Mouse (Mus musculus) lung, adult 2 months (tissue): ENCODE measurements around the gene Tmem220. TPM values are rescaled to one million over a fixed set of nuclear protein-coding genes. Genes with fewer than 3 reads are reported as not detected.
"Not testable (repeated sequence)": the region's sequence is repeated elsewhere in the genome, so short reads cannot be mapped to it uniquely, and the experiment has no call there.

ENCODE experiments used
- DNase-seq: peaks from one replicate; pipeline ENCODE4 v3.0.0; 2022
- H3K4me1 ChIP-seq: fragments of 200-500 bp; 2 replicates; pipeline ENCODE4 v1.6.1; 2011; ENCODE audit warnings: low read length; ENCODE audit not compliant: control insufficient read depth, insufficient read depth
- H3K4me3 ChIP-seq: fragments of 200-500 bp; replicated peaks from 2 replicates; pipeline ENCODE3; 2011; ENCODE audit warnings: low read depth, mild to moderate bottlenecking, control low read depth, low read length; ENCODE audit errors: extremely low read depth
- CTCF ChIP-seq: fragments of 200-500 bp; IDR thresholded peaks from 2 replicates; pipeline ENCODE4 v1.5.1; 2011; ENCODE audit warnings: mild to moderate bottlenecking, low read length, control low read depth; ENCODE audit not compliant: insufficient read depth
- POLR2A ChIP-seq: fragments of 200-500 bp; IDR thresholded peaks from 2 replicates; pipeline ENCODE4 v1.6.1; 2011; ENCODE audit warnings: low read depth, mild to moderate bottlenecking, control low read depth, low read length, borderline replicate concordance; ENCODE audit errors: extremely low read depth
- WGBS: fragments of 180-500 bp; shearing (Covaris S2); methylation state at CpG from one replicate; pipeline ENCODE4 v1.1.7; 2018; 5-methylcytosine and 5-hydroxymethylcytosine counted together
- polyA plus RNA-seq: library from polyadenylated mRNA; depleted of rRNA; stranded (reverse); fragments of >200 nt; gene quantifications from 2 replicates; pipeline ENCODE4 v1.2.3, GENCODE M21; 2012

Gene Tmem220
- polyA plus RNA-seq, 1 experiment: 5.8 TPM

DNA sequence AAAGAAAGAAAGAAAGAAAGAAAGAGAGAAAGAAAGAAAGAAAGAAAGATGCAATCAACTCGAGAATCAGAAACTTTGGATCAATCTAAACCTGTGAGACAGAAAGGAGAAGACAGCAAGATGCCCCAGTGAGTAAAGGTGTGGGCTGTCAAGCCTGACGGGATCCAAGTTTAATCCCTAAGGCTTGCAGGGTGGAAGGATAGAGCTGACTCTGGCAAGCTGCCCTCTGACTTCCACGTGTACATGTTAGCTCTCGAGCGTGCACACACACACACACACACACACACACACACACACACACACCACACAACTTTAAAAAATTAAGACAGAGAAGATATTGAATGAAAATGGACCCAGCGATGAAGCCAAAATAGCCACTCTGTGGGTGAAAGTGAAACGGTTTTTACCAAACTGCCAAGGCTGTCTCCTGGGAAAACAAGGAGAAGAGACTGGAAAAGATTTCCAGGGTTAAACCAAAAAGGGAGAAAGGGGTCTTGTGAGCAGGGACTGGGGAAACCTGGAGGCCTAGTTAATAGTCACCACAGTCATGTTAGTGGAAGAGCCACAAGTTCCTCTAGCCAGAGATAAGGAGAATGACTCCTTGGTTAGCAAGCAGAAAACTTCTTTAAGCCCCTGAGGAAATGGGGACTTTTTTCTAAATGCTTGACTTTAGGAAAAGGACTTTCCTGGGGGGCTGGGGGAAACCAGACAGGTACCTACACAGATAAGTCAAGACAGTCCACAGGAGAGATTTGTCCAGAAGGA, 5.1 kb upstream of the Tmem220 start:
- Histone ChIP-seq H3K4me3 (no peak overlapping the region), H3K4me1 (peaks cover 2% of the 10 kb centered on the region; the same call in 1 of the 2 replicates)
- 50% methylated on average over 7 of the region's 7 CpGs for WGBS
- DNase-seq: no peak
- TF ChIP-seq POLR2A (no peak), CTCF (no peak)

DNA sequence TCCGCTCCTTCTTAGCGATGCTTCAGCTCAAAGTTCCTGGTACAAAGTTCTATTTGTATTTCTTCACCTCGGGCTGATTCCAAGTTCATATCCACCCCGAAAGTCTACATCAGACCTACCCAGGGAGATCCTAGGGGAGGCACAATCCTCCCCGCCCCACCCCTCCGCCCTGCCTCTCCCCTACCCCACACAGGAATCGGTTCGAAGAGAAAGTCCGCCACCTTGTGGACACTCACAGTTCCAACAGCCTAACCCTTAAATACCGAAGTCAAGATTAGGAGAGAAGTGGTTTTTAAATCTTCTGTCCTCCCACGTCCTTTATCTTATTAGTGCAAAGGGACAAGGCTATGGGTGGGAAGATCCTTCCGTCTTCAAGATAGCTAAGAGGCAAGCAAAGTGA, 4.0 kb upstream of the Tmem220 start:
- no peak overlapping the region for H3K4me3 ChIP-seq
- H3K4me1 ChIP-seq: peaks cover 4% of the 10 kb centered on the region
- peak; percentile 61 for DNase-seq
- TF ChIP-seq POLR2A (no peak), CTCF (peak; percentile 51)
- WGBS: 3% methylated on average over 12 of the region's 12 CpGs

DNA sequence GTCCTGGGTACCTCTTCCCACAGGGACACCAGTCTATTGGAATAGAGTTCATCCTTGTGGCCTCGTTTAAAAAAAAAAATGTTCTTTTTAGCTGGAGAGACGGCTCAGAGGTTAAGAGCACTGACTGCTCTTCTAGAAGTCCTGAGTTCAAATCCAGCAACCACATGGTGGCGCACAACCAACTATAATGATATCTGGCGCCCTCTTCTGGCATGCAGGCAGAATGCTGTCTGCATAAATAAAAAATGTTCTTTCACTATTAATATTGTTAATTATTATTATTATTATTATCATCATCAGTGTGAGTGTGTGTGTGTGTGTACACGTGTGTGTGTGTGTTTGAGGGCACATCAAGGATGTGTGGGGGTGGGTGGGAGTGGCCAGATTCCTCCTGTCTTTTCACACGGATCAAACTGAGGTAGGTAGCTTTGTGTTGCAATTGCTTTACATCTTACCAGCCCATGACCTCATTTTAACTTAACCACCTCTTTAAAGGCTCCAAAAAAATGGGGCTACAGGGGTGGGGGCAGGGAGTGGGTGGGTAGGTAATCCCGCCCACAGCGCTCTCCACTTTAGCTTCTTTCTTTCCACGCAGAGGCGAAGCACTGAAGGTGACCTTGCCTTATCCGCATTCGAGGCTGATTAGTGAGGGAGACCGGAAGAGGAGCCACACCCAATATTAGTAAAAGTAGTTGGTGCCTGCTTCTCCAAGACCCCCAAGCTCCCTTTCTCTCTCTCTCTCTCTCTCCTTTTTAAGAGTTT, 2.4 kb upstream of the Tmem220 start:
- 79% methylated on average over 13 of the region's 13 CpGs for WGBS
- peak; percentile 29; the same call in 1 of the 2 replicates for TF ChIP-seq CTCF
- TF ChIP-seq POLR2A: no peak
- Histone ChIP-seq H3K4me3 (no peak overlapping the region), H3K4me1 (peaks cover 4% of the 10 kb centered on the region)
- DNase-seq: no peak

DNA sequence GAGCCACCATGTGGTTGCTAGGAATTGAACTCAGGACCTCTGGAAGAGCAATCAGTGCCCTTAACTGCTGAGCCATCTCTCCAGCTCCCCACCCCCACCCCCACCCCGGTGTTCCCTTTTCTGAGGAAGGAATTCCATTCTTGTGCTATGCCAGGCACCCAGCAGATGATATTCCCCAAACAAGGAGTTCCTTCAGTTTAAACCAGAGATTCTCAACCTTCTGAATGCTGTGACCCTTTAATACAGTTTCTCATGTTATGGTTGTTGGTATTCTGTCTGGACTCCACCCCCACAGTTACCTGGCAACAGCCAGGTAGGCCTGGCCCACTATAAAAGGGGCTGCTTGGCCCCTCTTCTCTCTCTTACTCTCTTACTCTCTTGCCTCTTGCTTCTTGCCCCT, 1.8 kb upstream of the Tmem220 start:
- 24% methylated on average over 1 of the region's 1 CpGs for WGBS
- not testable (repeated sequence) for H3K4me3 ChIP-seq, H3K4me1 ChIP-seq, DNase-seq

DNA sequence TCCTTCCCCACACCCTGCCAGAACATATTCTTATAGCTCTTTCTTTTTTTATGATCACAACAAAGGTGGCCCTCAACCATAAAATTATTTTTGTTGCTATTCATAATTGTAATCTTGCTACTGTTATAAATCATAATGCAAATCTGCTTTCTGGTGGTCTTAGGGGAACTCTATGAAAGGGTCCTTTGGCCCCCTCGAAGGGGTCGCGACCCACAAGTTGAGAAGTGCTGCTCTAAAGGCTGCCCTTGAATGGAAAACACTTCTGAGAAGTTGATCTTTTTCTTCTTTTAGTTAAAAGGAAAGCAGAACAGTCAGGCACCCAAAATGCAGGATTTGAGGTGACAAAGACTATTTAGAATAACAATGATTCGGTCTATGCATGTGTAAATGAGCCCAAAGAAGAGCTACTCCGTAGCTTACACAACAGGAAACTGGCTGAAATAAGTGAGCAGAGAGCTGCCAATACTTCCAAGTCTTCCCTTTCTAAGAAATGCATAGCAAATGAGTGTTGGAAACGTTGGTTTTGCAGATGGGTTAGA, 1.1 kb upstream of the Tmem220 start:
- no peak overlapping the region for H3K4me3 ChIP-seq
- peaks cover 4% of the 10 kb centered on the region for H3K4me1 ChIP-seq
- no peak for DNase-seq
- 45% methylated on average over 6 of the region's 6 CpGs for WGBS
- TF ChIP-seq POLR2A (no peak), CTCF (no peak)

DNA sequence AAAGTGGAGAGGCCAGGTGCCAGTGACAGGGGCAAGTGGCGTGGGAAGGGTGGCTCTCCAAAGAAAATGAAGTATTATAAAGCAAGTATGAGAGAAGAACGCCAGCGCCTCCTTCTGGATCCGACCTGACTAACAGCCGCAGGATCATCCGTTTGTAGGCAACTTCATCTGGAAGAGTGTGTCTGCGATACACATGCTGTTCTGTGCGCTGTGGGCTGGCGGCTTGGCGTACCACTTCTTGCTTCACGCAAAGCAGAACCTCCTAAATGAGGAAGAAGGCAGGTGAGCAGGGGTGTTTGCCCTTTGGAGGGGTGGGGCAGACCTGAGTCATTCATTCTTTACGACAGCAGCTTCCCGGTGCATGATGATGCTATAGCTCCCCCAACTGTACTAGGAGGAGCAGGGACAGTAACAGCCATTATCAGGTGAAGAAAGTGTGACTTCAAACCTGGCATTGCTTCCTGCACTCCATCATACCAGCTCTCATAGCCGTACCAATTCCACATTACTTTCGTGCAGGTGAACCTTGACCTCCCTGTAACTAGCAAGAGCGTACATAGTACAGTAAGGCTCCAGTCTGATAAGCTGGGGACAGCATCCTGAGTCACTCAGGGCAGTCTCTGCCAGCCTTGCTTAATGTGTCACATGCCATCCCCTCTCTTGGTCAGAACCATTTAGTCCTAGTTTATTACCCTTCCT, 6.1 kb downstream of the Tmem220 start:
- WGBS: 47% methylated on average over 16 of the region's 16 CpGs
- H3K4me3 ChIP-seq: no peak overlapping the region
- H3K4me1 ChIP-seq: no peaks in the 10 kb centered on the region
- TF ChIP-seq POLR2A (no peak), CTCF (no peak)
- DNase-seq: no peak

DNA sequence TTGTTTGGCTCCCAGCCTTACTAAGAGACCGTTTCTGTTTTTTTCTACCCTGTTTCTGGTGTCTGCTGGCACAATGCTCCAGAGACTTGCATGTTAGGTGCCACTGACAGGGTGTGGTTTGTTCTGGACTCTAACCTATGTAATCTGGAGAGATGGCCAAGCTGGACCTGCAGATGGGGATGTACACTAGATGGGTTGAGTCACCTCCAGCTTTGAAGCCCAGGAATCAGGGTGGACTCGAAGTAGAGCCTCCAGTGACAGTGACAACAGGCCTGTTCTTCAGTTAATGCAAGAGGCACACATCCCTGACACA, 6.6 kb downstream of the Tmem220 start:
- Histone ChIP-seq H3K4me1 (no peaks in the 10 kb centered on the region), H3K4me3 (no peak overlapping the region)
- no peak for TF ChIP-seq POLR2A
- no peak for TF ChIP-seq CTCF
- WGBS: 62% methylated on average over 2 of the region's 2 CpGs
- no peak for DNase-seq

DNA sequence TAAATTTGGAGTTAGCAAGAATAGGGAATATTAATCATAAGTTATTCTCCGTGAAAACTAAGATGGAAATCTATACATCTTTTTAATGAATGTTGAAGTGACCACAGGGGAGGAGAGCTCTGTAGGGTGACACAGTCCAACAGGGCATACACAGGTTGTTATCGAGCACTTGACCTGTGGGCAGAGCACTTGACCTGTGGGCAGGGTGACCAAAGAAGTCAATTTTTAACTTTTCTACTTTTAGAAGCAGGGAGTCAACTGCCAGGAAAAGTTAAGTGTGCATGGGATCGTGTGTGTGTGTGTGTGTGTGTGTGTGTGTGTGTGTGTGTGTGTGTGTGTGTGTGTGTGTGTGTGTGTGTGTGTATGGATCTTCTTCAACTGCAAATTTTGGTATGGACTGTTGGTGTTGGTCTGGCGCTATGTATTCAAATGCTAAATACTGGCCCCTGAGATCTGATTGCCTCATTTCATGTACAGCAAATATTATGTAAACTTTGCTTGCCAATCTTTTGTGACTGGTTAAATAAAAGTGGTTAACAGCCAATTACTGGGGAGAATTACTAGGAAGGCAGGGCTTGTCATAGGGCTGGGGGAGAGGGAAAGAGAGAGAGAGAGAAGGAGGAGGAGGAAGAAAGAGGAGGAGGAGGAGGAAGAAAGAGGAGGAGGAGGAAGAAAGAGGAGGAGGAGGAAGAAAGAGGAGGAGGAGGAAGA, 10.0 kb downstream of the Tmem220 start:
- H3K4me3 ChIP-seq: no peak overlapping the region
- H3K4me1 ChIP-seq: no peaks in the 10 kb centered on the region
- TF ChIP-seq CTCF (no peak), POLR2A (no peak)
- 58% methylated on average over 4 of the region's 4 CpGs for WGBS
- DNase-seq: peak; percentile 38

DNA sequence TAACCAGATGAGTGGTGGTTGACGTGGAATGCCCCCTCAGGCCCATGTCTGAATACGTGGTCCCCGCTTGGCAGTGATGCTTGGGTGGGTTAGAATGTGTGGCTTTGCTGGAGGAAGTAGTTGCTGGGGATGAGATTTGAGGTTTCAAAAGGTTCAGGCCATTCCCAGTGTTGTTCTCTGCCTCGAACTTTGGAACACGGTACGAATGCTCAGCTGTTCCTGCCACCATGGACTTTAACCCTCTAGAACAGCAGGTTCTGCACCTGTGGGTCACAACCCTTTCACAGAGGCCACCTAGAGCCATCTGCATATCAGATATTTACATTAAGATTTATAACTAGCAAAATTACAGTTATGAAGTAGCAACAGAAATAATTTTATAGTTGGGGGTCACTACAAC, 11.3 kb downstream of the Tmem220 start:
- DNase-seq: no peak
- H3K4me1 ChIP-seq: no peaks in the 10 kb centered on the region
- TF ChIP-seq POLR2A (no peak), CTCF (no peak)
- H3K4me3 ChIP-seq: no peak overlapping the region
- 87% methylated on average over 6 of the region's 6 CpGs for WGBS

DNA sequence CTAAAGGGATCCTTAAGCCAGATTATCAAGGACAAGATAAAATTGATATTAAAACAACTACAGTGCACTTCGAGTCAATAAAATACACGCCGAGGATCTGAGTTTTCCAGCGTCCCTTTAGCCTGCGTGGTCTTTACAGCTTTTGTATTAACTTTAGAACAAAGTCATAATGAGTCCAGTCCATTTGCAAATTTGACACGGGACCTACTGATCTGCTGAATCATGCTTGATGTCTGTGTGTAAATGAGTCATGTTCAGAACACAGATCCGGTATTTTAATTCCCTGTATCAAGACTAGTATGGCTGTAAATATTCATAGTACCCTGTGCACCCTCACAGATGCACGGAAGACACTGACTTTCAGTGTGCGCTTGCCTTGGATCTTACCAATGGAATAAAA, 11.9 kb downstream of the Tmem220 start:
- TF ChIP-seq CTCF (no peak), POLR2A (no peak)
- Histone ChIP-seq H3K4me3 (no peak overlapping the region), H3K4me1 (no peaks in the 10 kb centered on the region)
- WGBS: 90% methylated on average over 9 of the region's 9 CpGs
- DNase-seq: no peak
